Mouse (Mus musculus) cortical plate, adult 2 months (tissue): Measurements from ENCODE around the gene Ewsr1. TPM values are rescaled to one million over a fixed set of nuclear protein-coding genes. Genes with fewer than 3 reads are reported as not detected.
A peak's percentile ranks its signal among the peaks of the same experiment; 100 is the strongest.

ENCODE experiments used
- H3K27ac ChIP-seq: fragments of 200-500 bp; 2 replicates; pipeline ENCODE4 v1.5.1; 2012; ENCODE audit warnings: low read length, control low read depth, inconsistent platforms; ENCODE audit not compliant: insufficient read depth
- H3K4me1 ChIP-seq: fragments of 200-500 bp; 2 replicates; pipeline ENCODE4 v1.6.1; 2011; ENCODE audit warnings: low read length; ENCODE audit not compliant: control insufficient read depth, insufficient read depth
- H3K4me3 ChIP-seq: fragments of 200-500 bp; 2 replicates; pipeline ENCODE4 v1.5.1; 2011; ENCODE audit warnings: mild to moderate bottlenecking, low read length, control low read depth; ENCODE audit not compliant: insufficient read depth
- CTCF ChIP-seq: fragments of 200-500 bp; IDR thresholded peaks from 2 replicates; pipeline ENCODE4 v1.5.1; 2011; ENCODE audit warnings: mild to moderate bottlenecking, control low read depth, low read length; ENCODE audit not compliant: insufficient read depth; ENCODE audit errors: extremely low read depth
- POLR2A ChIP-seq: fragments of 200-500 bp; IDR thresholded peaks from 2 replicates; pipeline ENCODE4 v1.6.1; 2011; ENCODE audit warnings: mild to moderate bottlenecking, low read length, control low read depth; ENCODE audit not compliant: insufficient read depth; ENCODE audit errors: extremely low read depth
- polyA plus RNA-seq: library from polyadenylated mRNA; depleted of rRNA; stranded (reverse); fragments of >200 nt; gene quantifications from 2 replicates; pipeline ENCODE4 v1.2.3, GENCODE M21; 2012

Gene Ewsr1
- polyA plus RNA-seq, 1 experiment: 345 TPM

GRCm38 (mm10) chr11:5055945-5056938 lies 42.8 kb downstream of the Ewsr1 start:
- H3K27ac ChIP-seq: no peak overlapping the region
- no peak overlapping the region for H3K4me3 ChIP-seq
- H3K4me1 ChIP-seq: peaks cover 1% of the 10 kb centered on the region
- TF ChIP-seq POLR2A (no peak), CTCF (no peak)

- H3K27ac ChIP-seq: no peak overlapping the region
Measured at GRCm38 (mm10) chr11:5054874-5055273, 44.2 kb downstream of the Ewsr1 start.

GRCm38 (mm10) chr11:5054151-5054550 lies 44.9 kb downstream of the Ewsr1 start:
- Histone ChIP-seq H3K4me1 (peaks cover 1% of the 10 kb centered on the region), H3K27ac (no peak overlapping the region), H3K4me3 (no peak overlapping the region)
- no peak for TF ChIP-seq CTCF
- no peak for TF ChIP-seq POLR2A

More at GRCm38 (mm10) chr11:5054874-5055273, 44.2 kb downstream of the Ewsr1 start:
- no peak overlapping the region for H3K4me3 ChIP-seq
- TF ChIP-seq CTCF (no peak), POLR2A (no peak)
- peaks cover 1% of the 10 kb centered on the region for H3K4me1 ChIP-seq

- Histone ChIP-seq H3K4me1 (peaks cover 1% of the 10 kb centered on the region), H3K4me3 (no peak overlapping the region), H3K27ac (no peak overlapping the region)
- no peak for TF ChIP-seq POLR2A
- TF ChIP-seq CTCF: no peak
Measured at GRCm38 (mm10) chr11:5052200-5052854, 46.7 kb downstream of the Ewsr1 start.

DNA sequence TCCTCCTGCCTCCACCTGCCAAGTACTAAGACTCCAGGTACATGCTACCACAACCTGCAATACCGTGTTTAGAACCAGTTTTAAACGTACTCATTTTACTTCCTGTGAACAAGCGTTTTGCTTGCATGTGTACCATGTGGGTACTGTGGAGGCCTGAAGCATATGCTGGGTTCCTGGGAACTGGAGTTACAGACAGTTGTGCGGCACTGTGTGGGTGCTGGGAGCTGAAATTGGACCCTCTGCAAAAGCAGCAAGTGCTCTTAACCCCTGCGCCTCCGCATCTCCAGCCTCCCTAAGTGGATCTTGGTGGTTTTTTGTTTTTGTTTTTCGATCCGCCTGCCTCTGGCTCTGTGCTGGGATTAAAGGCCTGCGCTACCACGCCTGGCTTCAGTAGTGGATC lies 47.4 kb downstream of the Ewsr1 start:
- H3K4me3 ChIP-seq: no peak overlapping the region
- no peak overlapping the region for H3K27ac ChIP-seq
- peaks cover 2% of the 10 kb centered on the region for H3K4me1 ChIP-seq
- TF ChIP-seq CTCF (no peak), POLR2A (no peak)

- Histone ChIP-seq H3K4me3 (no peak overlapping the region), H3K27ac (no peak overlapping the region), H3K4me1 (peaks cover 8% of the 10 kb centered on the region)
- TF ChIP-seq POLR2A: peak; percentile 57
- no peak for TF ChIP-seq CTCF
Measured at GRCm38 (mm10) chr11:5046321-5046926, 52.6 kb downstream of the Ewsr1 start.

- Histone ChIP-seq H3K4me1 (peaks cover 9% of the 10 kb centered on the region), H3K4me3 (no peak overlapping the region), H3K27ac (peak overlapping the region; percentile 23; the same call in 1 of the 2 replicates)
- TF ChIP-seq CTCF: no peak
- no peak for TF ChIP-seq POLR2A
Measured at GRCm38 (mm10) chr11:5042645-5043381, 56.3 kb downstream of the Ewsr1 start.

- Histone ChIP-seq H3K27ac (no peak overlapping the region; the same call in 1 of the 2 replicates), H3K4me3 (no peak overlapping the region), H3K4me1 (peaks cover 7% of the 10 kb centered on the region)
- TF ChIP-seq CTCF (no peak), POLR2A (no peak)
Measured at GRCm38 (mm10) chr11:5041144-5041780, 57.8 kb downstream of the Ewsr1 start.

GRCm38 (mm10) chr11:5040585-5040984 lies 58.5 kb downstream of the Ewsr1 start:
- no peak overlapping the region for H3K4me3 ChIP-seq
- H3K27ac ChIP-seq: peak overlapping the region; percentile 36
- TF ChIP-seq CTCF: no peak
- H3K4me1 ChIP-seq: peaks cover 7% of the 10 kb centered on the region
